Mouse (Mus musculus) forebrain, postnatal 0 days (tissue): ENCODE measurements around the gene Vamp5. TPM values are rescaled to one million over a fixed set of nuclear protein-coding genes. Genes with fewer than 3 reads are reported as not detected.

Experiments used
- ATAC-seq: fragments of 200-750 bp; cut with Nextera tagmentation; 2 replicates; pipeline ENCODE4 v1.8.0; 2017; ENCODE audit warnings: mild to moderate bottlenecking, moderate library complexity
- DNase-seq: peaks from one replicate; pipeline ENCODE4 v3.0.0-alpha.2; 2015
- H3K27ac ChIP-seq: fragments of 300-500 bp; sonication (generic); 2 replicates; pipeline ENCODE4 v1.5.1; 2014; ENCODE audit warnings: low read depth, mild to moderate bottlenecking, antibody characterized with exemption, low read length, moderate library complexity, mixed read lengths
- H3K27me3 ChIP-seq: fragments of 300-500 bp; sonication (generic); 2 replicates; pipeline ENCODE4 v1.6.1; 2014; ENCODE audit warnings: mild to moderate bottlenecking, low read length, mixed read lengths; ENCODE audit not compliant: insufficient read depth
- H3K36me3 ChIP-seq: fragments of 300-500 bp; sonication (generic); 2 replicates; pipeline ENCODE4 v1.6.1; 2014; ENCODE audit warnings: mild to moderate bottlenecking, moderate library complexity; ENCODE audit not compliant: insufficient read depth
- H3K4me1 ChIP-seq: fragments of 300-500 bp; sonication (generic); 2 replicates; pipeline ENCODE4 v1.6.1; 2014; ENCODE audit warnings: antibody characterized with exemption; ENCODE audit not compliant: insufficient read depth
- H3K4me2 ChIP-seq: fragments of 300-500 bp; sonication (generic); 2 replicates; pipeline ENCODE4 v1.6.1; 2014; ENCODE audit warnings: low read depth, mild to moderate bottlenecking, moderate library complexity
- H3K4me3 ChIP-seq: fragments of 300-500 bp; sonication (generic); 2 replicates; pipeline ENCODE4 v1.5.1; 2014; ENCODE audit warnings: low read depth, low read length, mixed read lengths
- H3K9ac ChIP-seq: fragments of 300-500 bp; sonication (generic); 2 replicates; pipeline ENCODE4 v1.6.1; 2014; ENCODE audit warnings: mild to moderate bottlenecking
- H3K9me3 ChIP-seq: fragments of 300-500 bp; sonication (generic); 2 replicates; pipeline ENCODE4 v1.6.1; 2016; ENCODE audit warnings: low read length
- CTCF ChIP-seq: sonication (generic); IDR thresholded peaks from 2 replicates; pipeline ENCODE4 v1.5.1; 2016; ENCODE audit warnings: antibody characterized with exemption, control low read depth, low read depth
- WGBS: fragments of 180-500 bp; shearing (Covaris S2); extraction: QIAGEN DNeasy Blood & Tissue Kit; methylation state at CpG from one replicate; pipeline ENCODE4 v1.1.7; 2014; 5-methylcytosine and 5-hydroxymethylcytosine counted together
- polyA plus RNA-seq: library from polyadenylated mRNA; unstranded; fragments of >200 nt; fragmentation: Nextera tagmentation; extraction: Ambion mirVana; gene quantifications from 2 replicates; pipeline ENCODE4 v1.2.1, GENCODE M21; 2015
- total RNA-seq: library from RNA; depleted of rRNA; stranded (reverse); fragments of >200 nt; gene quantifications from 2 replicates; pipeline ENCODE4 v1.2.3, GENCODE M21; 2014

The Vamp5 gene
- total and polyA plus RNA-seq, 2 experiments from 2014 or later, result 11.6 to 17.1 TPM

DNA sequence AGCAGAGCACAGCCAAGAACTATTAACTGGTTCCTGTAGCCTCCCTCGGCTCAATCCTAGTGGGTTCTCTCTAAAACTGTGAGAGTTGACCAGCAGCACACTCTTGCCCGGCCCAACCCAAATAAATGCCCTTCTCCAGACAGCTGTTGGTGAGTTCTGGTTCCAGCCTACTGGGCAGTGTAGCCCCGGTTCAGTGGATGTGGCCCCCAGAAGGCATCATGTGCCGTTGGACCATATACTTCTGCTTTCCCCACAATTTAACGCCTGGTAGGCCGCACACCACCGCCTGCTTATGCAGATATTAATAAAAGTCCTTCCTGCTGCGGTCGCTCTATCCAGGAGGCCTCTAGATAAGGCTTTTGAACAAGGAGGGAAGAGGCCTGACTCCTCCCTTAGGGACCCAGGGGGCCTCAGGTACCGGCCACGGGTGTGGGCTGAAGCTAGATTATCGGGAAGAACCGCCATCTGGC is 9.2 kb upstream of the Vamp5 start:
- H3K4me1 ChIP-seq, result 0 out of 2 replicates have a peak, but pooled peaks cover 4% of the 10 kb centered on the region
- no peak for ATAC-seq
- H3K4me2 ChIP-seq, result peak overlapping the region; percentile 51
- peak overlapping the region; percentile 27; the same call in 1 of the 2 replicates for H3K4me3 ChIP-seq
- TF ChIP-seq CTCF, result no peak
- no peaks in the 10 kb centered on the region for H3K36me3 ChIP-seq
- peak overlapping the region; percentile 18; the same call in 1 of the 2 replicates for H3K9ac ChIP-seq
- WGBS, result 40% methylated on average over 13 of the region's 13 CpGs
- no peak overlapping the region for H3K27ac ChIP-seq
- H3K9me3 ChIP-seq, result no peaks in the 10 kb centered on the region
- no peaks in the 10 kb centered on the region; the same call in 1 of the 2 replicates for H3K27me3 ChIP-seq
- no peak for DNase-seq

DNA sequence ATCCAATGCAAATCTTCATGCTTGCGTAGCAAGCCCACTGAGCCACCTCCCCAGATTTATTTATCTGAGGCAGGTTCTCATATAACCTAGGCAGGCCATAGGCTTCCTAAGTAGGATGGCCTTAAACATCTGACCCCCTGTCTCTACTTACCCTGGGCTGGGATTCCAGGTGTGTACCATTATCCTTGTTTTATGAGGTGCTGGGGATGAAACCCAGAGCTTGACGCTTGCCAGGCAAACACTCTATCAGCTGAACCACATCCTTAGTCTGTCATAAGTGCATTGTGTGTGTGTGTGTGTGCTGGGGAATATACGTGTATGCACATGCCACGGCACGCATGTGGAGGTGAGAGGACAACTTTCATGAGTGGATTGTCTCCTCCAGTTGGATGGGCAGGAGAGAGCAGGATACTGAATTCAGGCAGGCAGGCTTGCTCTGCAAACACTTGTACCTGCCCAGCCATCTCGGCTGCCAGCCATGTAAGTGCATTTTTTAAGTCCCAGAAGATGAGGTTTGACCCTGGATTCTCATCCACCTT is 8.6 kb upstream of the Vamp5 start:
- no peak for TF ChIP-seq CTCF
- DNase-seq, result no peak
- H3K4me1 ChIP-seq, result 0 out of 2 replicates have a peak, but pooled peaks cover 4% of the 10 kb centered on the region
- H3K9me3 ChIP-seq, result no peaks in the 10 kb centered on the region
- no peak for ATAC-seq
- no peak overlapping the region for H3K4me2 ChIP-seq
- H3K9ac ChIP-seq, result no peak overlapping the region
- no peaks in the 10 kb centered on the region; the same call in 1 of the 2 replicates for H3K27me3 ChIP-seq
- H3K27ac ChIP-seq, result no peak overlapping the region
- WGBS, result 90% methylated on average over 6 of the region's 6 CpGs
- H3K36me3 ChIP-seq, result no peaks in the 10 kb centered on the region
- H3K4me3 ChIP-seq, result no peak overlapping the region

DNA sequence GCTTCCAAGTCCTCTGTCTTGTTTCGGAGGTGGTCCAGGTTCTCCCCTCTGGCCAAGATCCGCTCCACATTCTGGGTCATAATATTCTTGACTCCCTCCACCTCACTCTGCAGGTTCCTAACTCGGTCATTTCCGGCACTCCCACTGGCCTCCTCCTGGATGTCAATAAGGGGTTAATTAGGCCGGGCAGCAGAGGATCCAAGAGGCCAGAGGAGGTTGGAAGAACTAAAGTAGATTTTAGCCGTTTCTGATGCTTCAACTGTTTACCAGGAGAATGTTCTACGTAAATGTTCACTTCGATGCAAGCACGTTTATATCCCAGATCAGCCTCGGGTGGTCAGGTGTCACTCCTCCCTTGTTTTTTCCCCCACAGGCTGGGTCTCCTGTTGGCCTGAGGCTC is 8.0 kb upstream of the Vamp5 start:
- H3K27me3 ChIP-seq, result no peaks in the 10 kb centered on the region; the same call in 1 of the 2 replicates
- H3K4me1 ChIP-seq, result 0 out of 2 replicates have a peak, but pooled peaks cover 4% of the 10 kb centered on the region
- no peak for TF ChIP-seq CTCF
- H3K4me3 ChIP-seq, result no peak overlapping the region
- no peak overlapping the region for H3K4me2 ChIP-seq
- no peaks in the 10 kb centered on the region for H3K36me3 ChIP-seq
- WGBS, result 75% methylated on average over 10 of the region's 10 CpGs
- no peak overlapping the region for H3K27ac ChIP-seq
- no peak overlapping the region for H3K9ac ChIP-seq
- H3K9me3 ChIP-seq, result no peaks in the 10 kb centered on the region
- DNase-seq (no peak), ATAC-seq (no peak)

DNA sequence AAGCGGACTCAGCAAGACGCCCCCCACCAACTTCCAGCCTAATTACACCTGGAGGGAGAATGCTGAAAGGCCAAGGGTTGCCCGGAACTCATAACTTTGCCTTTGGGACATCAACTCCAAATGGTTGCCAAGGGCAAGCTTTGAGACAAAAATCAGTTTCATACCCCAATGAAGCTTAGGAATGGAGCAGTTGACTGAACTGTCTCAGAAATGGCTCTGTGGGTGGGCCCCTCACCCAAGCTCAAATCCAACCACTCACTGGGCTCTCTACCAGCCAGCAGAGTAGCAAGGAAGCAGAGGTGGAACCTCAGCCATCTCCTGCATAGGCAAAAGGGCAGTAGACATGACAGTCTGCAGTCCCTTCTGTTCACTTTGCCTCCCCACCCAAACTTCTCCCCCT is 7.5 kb upstream of the Vamp5 start:
- ATAC-seq (no peak), DNase-seq (no peak)
- Histone ChIP-seq H3K4me1 (0 out of 2 replicates have a peak, but pooled peaks cover 4% of the 10 kb centered on the region), H3K4me2 (no peak overlapping the region), H3K27ac (no peak overlapping the region), H3K27me3 (no peaks in the 10 kb centered on the region; the same call in 1 of the 2 replicates), H3K9me3 (no peaks in the 10 kb centered on the region), H3K36me3 (no peaks in the 10 kb centered on the region), H3K4me3 (no peak overlapping the region), H3K9ac (no peak overlapping the region)
- WGBS, result 71% methylated on average over 3 of the region's 3 CpGs
- TF ChIP-seq CTCF, result no peak

DNA sequence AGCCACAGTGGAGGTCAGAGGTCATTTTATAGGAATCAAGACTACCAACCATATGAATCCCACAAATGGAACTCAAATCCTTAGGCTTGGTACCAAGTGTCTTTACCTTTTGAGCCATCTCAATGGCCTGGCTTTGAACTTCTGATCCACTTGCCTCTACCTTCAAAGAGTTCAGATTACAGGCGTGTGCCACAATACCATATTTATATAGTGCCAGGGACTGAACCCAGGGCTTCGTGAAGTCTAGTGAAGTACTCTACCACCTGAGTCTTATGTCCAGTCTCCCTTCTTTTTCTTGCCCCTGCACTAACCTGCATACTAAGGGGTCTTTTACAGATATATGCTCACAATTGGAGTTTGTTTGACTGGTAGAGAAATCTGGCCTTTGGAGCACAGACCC is 6.3 kb upstream of the Vamp5 start:
- H3K4me1 ChIP-seq, result 0 out of 2 replicates have a peak, but pooled peaks cover 4% of the 10 kb centered on the region
- no peaks in the 10 kb centered on the region for H3K36me3 ChIP-seq
- no peak for ATAC-seq
- H3K4me2 ChIP-seq, result no peak overlapping the region
- no peak for DNase-seq
- H3K4me3 ChIP-seq, result no peak overlapping the region
- no peaks in the 10 kb centered on the region; the same call in 1 of the 2 replicates for H3K27me3 ChIP-seq
- 90% methylated on average over 2 of the region's 2 CpGs for WGBS
- TF ChIP-seq CTCF, result no peak
- H3K9ac ChIP-seq, result no peak overlapping the region
- no peak overlapping the region for H3K27ac ChIP-seq
- H3K9me3 ChIP-seq, result no peaks in the 10 kb centered on the region

DNA sequence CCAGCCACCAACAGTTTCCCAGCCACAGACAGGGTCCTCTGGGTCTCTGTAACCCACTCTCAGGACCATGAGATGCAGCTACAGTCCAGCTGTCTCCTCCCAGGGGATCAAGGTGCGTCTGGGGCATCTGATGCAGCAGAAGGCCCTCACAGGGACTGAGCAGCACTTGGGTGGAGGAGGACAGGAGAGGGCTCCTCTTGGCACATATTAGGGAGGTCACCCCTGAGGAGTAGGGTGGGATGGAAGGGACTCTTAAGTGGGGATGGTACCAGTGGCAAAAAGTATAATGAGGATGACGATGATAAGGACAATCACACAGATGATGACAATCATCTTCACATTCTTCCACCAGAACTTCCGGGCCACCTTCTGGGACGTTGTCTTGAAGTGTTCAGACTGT is 5.0 kb upstream of the Vamp5 start:
- Histone ChIP-seq H3K27ac (no peak overlapping the region), H3K4me1 (no peaks in the 10 kb centered on the region), H3K36me3 (no peaks in the 10 kb centered on the region), H3K4me2 (no peak overlapping the region), H3K9me3 (no peaks in the 10 kb centered on the region), H3K9ac (no peak overlapping the region), H3K4me3 (no peak overlapping the region), H3K27me3 (no peaks in the 10 kb centered on the region; the same call in 1 of the 2 replicates)
- WGBS, result 90% methylated on average over 4 of the region's 4 CpGs
- TF ChIP-seq CTCF, result no peak
- DNase-seq (no peak), ATAC-seq (no peak)

DNA sequence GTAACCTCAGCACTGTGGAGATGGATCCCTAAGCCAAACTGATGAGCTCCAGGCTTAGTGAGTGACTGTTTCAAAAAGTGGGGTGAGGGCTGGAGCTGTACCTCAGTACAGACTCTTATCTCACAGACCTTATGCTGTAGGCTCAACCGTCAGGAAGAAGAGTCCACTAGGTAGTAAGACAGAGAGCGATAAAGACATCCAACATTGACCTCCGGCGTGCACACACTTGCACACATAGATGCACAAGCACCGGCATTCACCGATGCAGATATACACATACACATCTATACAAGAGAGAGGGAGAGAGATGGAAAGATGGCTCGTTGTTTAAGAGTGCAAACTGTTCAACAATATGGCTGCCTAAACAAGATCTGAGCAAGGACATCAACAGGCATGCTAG is 3.7 kb upstream of the Vamp5 start:
- H3K9me3 ChIP-seq, result no peaks in the 10 kb centered on the region
- no peak overlapping the region for H3K4me3 ChIP-seq
- no peak for DNase-seq
- H3K4me2 ChIP-seq, result no peak overlapping the region
- H3K9ac ChIP-seq, result no peak overlapping the region
- H3K4me1 ChIP-seq, result no peaks in the 10 kb centered on the region
- H3K27me3 ChIP-seq, result no peaks in the 10 kb centered on the region
- H3K36me3 ChIP-seq, result no peaks in the 10 kb centered on the region
- no peak for ATAC-seq
- no peak for TF ChIP-seq CTCF
- whole genome bisulfite sequencing, result 96% methylated on average over 7 of the region's 7 CpGs
- H3K27ac ChIP-seq, result no peak overlapping the region
